Mouse (Mus musculus) skeletal muscle tissue, postnatal 0 days (tissue): Measurements from ENCODE around the gene Eya4. TPM values are rescaled to one million over a fixed set of nuclear protein-coding genes. Genes with fewer than 3 reads are reported as not detected.

Source experiments
- polyA plus RNA-seq: library from polyadenylated mRNA; unstranded; fragments of >200 nt; fragmentation: Nextera tagmentation; extraction: Ambion mirVana; gene quantifications from 2 replicates; pipeline ENCODE4 v1.2.1, GENCODE M21; 2015

Eya4 gene
- polyA plus RNA-seq: 7.1 and 10.8 TPM in 2 replicates

GRCm38 (mm10) chr10:23350011-23350911 lies at the start of gene Eya4:
Gene Eya4 (minus strand): TSS chr10:23350786.

